Mouse (Mus musculus) liver, embryonic 12.5 days (tissue): ENCODE measurements around the gene Inha. TPM values are rescaled to one million over a fixed set of nuclear protein-coding genes. Genes with fewer than 3 reads are reported as not detected.

Experiments
- ATAC-seq: fragments of 200-750 bp; cut with Nextera tagmentation; 2 replicates; pipeline ENCODE4 v1.8.0; 2017; ENCODE audit warnings: moderate number of reproducible peaks, mild to moderate bottlenecking, moderate library complexity
- H3K27ac ChIP-seq: fragments of 300-500 bp; sonication (generic); 2 replicates; pipeline ENCODE4 v1.5.1; 2016; ENCODE audit warnings: mild to moderate bottlenecking
- H3K27me3 ChIP-seq: fragments of 300-500 bp; sonication (generic); replicated peaks from 2 replicates; pipeline ENCODE4 v1.6.1; 2016; ENCODE audit warnings: mild to moderate bottlenecking, moderate library complexity
- H3K36me3 ChIP-seq: fragments of 300-500 bp; sonication (generic); 2 replicates; pipeline ENCODE4 v1.6.1; 2016; ENCODE audit warnings: mild to moderate bottlenecking, moderate library complexity
- H3K4me1 ChIP-seq: fragments of 300-500 bp; sonication (generic); 2 replicates; pipeline ENCODE4 v1.6.1; 2016
- H3K4me2 ChIP-seq: fragments of 300-500 bp; sonication (generic); 2 replicates; pipeline ENCODE4 v1.6.1; 2016; ENCODE audit warnings: mild to moderate bottlenecking, moderate library complexity
- H3K4me3 ChIP-seq: fragments of 300-500 bp; sonication (generic); 2 replicates; pipeline ENCODE4 v1.5.1; 2016; ENCODE audit warnings: mild to moderate bottlenecking, moderate library complexity
- H3K9ac ChIP-seq: fragments of 300-500 bp; sonication (generic); 2 replicates; pipeline ENCODE4 v1.6.1; 2016; ENCODE audit warnings: mild to moderate bottlenecking, moderate library complexity
- H3K9me3 ChIP-seq: fragments of 300-500 bp; sonication (generic); replicated peaks from 2 replicates; pipeline ENCODE4 v1.6.1; 2016; ENCODE audit warnings: mild to moderate bottlenecking, moderate library complexity
- WGBS: fragments of 180-500 bp; shearing (Covaris S2); methylation state at CpG from one replicate; pipeline ENCODE4 v1.1.7; 2016; ENCODE audit not compliant: insufficient replicate concordance; 5-methylcytosine and 5-hydroxymethylcytosine counted together
- polyA plus RNA-seq: library from polyadenylated mRNA; unstranded; fragments of >200 nt; fragmentation: Nextera tagmentation; extraction: Ambion mirVana; gene quantifications from 2 replicates; pipeline ENCODE4 v1.2.1, GENCODE M21; 2016

Gene Inha
- polyA plus RNA-seq, 1 experiment from 2014 or later: 1.2 TPM

- no peak overlapping the region for H3K27ac ChIP-seq
- peaks cover 56% of the 10 kb centered on the region for H3K27me3 ChIP-seq
- no peaks in the 10 kb centered on the region for H3K9me3 ChIP-seq
- no peak overlapping the region for H3K4me3 ChIP-seq
- H3K36me3 ChIP-seq: peaks cover 10% of the 10 kb centered on the region
- no peak overlapping the region for H3K4me2 ChIP-seq
- 39% methylated on average over 24 of the region's 24 CpGs for WGBS
- no peak for ATAC-seq
- H3K9ac ChIP-seq: no peak overlapping the region
- H3K4me1 ChIP-seq: peaks cover 4% of the 10 kb centered on the region; the same call in 1 of the 2 replicates
Measured at GRCm38 (mm10) chr1:75492579-75493170, 14.2 kb upstream of the Inha start.

DNA sequence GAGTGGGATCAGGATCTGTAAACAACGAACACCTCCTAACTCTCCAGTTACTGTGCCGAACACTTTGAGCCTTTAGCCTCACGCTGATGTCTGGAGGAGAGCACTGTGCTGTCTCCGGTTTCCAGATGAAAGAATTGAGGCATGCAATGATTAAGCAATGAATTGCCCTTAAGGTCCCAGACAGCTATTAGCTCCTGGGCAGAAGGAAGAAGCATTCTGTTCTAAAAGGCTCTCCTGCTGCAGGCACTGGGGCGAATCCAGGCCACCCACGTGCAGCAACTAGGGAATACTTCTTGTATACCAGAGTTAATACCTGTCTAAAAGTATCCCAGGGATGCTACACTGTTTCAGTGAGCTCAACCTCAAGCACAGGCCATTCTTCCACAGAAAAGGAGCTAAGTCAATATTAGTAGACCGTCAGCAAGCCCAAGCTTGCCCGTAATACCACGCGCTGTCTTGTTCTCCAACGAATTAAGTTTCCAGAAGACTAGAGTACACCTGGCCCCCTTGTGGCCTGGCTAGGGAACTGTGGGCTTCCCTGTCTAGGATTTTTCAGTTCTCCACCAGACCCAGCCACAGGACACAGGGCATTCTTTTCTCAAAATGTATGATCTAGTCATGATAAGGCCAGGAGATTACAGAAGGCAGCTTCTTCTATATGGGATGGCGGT, 11.9 kb upstream of the Inha start:
- Histone ChIP-seq H3K4me3 (no peak overlapping the region), H3K9ac (no peak overlapping the region), H3K27me3 (peaks cover 33% of the 10 kb centered on the region), H3K4me1 (no peaks in the 10 kb centered on the region), H3K4me2 (no peak overlapping the region), H3K9me3 (no peaks in the 10 kb centered on the region), H3K27ac (no peak overlapping the region), H3K36me3 (peaks cover 23% of the 10 kb centered on the region)
- 60% methylated on average over 12 of the region's 12 CpGs for WGBS
- ATAC-seq: no peak

DNA sequence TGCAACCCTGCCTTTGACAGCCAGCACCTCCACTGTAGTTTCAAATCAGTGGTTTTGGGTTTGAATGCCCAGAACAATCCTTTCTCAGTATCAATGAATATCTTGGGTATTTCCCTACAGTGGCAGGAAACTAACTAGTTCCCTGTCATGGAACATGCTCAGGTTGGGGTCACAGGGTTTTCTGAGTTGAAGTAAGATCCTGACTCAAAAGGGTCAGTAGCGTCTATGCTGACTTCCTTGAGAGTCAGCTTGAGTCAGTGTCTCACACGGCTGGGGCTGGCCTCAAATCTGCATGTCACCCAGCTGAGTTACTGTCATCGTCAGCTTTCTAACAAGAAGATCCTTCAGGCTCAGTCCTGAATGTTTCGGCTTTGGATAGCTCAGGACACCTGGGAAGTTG, 8.0 kb upstream of the Inha start:
- Histone ChIP-seq H3K36me3 (peaks cover 52% of the 10 kb centered on the region), H3K27ac (no peak overlapping the region), H3K27me3 (peaks cover 16% of the 10 kb centered on the region), H3K9ac (no peak overlapping the region), H3K4me1 (peaks cover 5% of the 10 kb centered on the region; the same call in 1 of the 2 replicates), H3K4me2 (no peak overlapping the region), H3K9me3 (no peaks in the 10 kb centered on the region), H3K4me3 (no peak overlapping the region)
- WGBS: 58% methylated on average over 4 of the region's 4 CpGs
- ATAC-seq: no peak

DNA sequence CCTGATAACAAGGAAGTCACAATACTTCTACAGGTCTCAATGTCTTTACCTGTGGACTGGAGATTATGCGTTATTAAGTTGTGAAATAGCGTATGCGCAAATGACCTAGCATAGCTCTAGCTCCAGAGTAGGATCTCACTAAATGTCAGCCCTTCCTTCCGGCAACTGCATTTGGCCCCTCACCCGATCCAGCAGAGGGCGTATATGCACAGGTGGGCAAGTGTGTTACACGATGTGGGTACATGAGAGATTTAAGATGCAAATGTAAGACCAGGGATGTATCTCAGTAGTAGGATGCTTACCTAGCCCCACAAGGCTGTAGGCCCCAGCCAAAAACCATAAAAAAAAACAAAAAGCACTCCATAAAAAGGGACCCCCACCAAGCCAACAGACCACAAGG, 7.4 kb upstream of the Inha start:
- no peak for ATAC-seq
- H3K27ac ChIP-seq: no peak overlapping the region
- peaks cover 54% of the 10 kb centered on the region for H3K36me3 ChIP-seq
- no peak overlapping the region for H3K9ac ChIP-seq
- WGBS: 75% methylated on average over 7 of the region's 7 CpGs
- no peak overlapping the region for H3K4me2 ChIP-seq
- peaks cover 21% of the 10 kb centered on the region for H3K27me3 ChIP-seq
- H3K9me3 ChIP-seq: no peaks in the 10 kb centered on the region
- peaks cover 7% of the 10 kb centered on the region; the same call in 1 of the 2 replicates for H3K4me1 ChIP-seq
- no peak overlapping the region for H3K4me3 ChIP-seq

GRCm38 (mm10) chr1:75501905-75502304, 5.0 kb upstream of the Inha start:
- H3K4me2 ChIP-seq: no peak overlapping the region
- no peaks in the 10 kb centered on the region for H3K9me3 ChIP-seq
- H3K27me3 ChIP-seq: peaks cover 46% of the 10 kb centered on the region
- no peak overlapping the region for H3K4me3 ChIP-seq
- no peak overlapping the region for H3K9ac ChIP-seq
- ATAC-seq: no peak
- H3K36me3 ChIP-seq: peaks cover 52% of the 10 kb centered on the region
- no peak overlapping the region for H3K27ac ChIP-seq
- 76% methylated on average over 9 of the region's 9 CpGs for WGBS
- peaks cover 14% of the 10 kb centered on the region for H3K4me1 ChIP-seq

- Histone ChIP-seq H3K36me3 (peaks cover 43% of the 10 kb centered on the region), H3K4me2 (no peak overlapping the region), H3K4me3 (no peak overlapping the region), H3K4me1 (peaks cover 19% of the 10 kb centered on the region), H3K9ac (no peak overlapping the region), H3K27ac (no peak overlapping the region), H3K27me3 (peaks cover 58% of the 10 kb centered on the region), H3K9me3 (no peaks in the 10 kb centered on the region)
- 74% methylated on average over 25 of the region's 25 CpGs for WGBS
- no peak for ATAC-seq
Measured at GRCm38 (mm10) chr1:75502945-75503650, 3.8 kb upstream of the Inha start.

GRCm38 (mm10) chr1:75503651-75503980, 3.3 kb upstream of the Inha start:
- Histone ChIP-seq H3K36me3 (peaks cover 38% of the 10 kb centered on the region), H3K4me2 (no peak overlapping the region), H3K4me3 (no peak overlapping the region), H3K9me3 (no peaks in the 10 kb centered on the region), H3K9ac (no peak overlapping the region), H3K27me3 (peaks cover 62% of the 10 kb centered on the region), H3K4me1 (peaks cover 19% of the 10 kb centered on the region), H3K27ac (no peak overlapping the region)
- ATAC-seq: no peak
- WGBS: 66% methylated on average over 23 of the region's 23 CpGs

- Histone ChIP-seq H3K4me1 (peaks cover 22% of the 10 kb centered on the region), H3K4me3 (peak overlapping the region; percentile 61; the same call in 1 of the 2 replicates), H3K9me3 (no peaks in the 10 kb centered on the region), H3K4me2 (peak overlapping the region; percentile 62), H3K27me3 (peaks cover 70% of the 10 kb centered on the region), H3K27ac (no peak overlapping the region), H3K36me3 (peaks cover 36% of the 10 kb centered on the region), H3K9ac (no peak overlapping the region)
- ATAC-seq: no peak
- 43% methylated on average over 9 of the region's 9 CpGs for WGBS
Measured at GRCm38 (mm10) chr1:75504256-75505045, 2.4 kb upstream of the Inha start.

DNA sequence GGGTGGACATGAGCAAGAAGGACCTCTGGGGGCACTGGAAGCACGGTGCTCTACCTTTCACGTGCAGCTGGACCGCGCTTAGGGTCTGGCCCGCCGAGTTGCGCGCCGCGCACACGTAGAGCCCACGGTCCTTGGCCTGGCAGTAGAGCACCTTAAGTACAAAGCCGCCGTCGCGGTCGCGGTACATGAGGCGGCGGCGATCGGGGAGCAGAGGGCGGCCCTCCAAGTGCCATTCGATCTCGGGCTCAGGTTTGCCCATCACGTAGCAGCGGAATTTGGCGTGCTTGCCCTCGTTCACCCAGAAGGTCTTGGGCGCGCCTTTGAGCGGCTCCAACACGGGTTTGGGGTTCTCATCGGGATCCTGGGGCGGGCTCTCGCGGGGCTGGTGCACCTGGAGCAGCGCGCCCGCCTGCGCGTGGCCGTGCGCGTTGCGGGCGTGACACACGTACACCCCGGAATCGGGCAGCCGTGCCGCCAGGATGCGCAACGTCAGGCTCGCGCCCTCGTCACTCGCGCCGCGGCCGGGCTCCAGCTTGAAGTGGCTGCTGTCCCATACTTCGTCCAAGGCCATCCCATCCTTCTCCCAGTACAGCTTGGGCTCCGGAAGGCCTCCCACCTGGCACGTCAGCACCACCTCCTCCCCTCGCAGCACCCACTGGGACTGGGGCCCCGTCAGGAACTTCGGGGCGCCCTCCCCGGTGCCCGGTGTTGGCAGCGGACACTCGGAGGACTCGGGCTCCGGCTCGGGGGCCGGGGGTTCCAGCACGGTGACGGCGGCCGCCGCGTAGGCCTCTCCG, 1.5 kb upstream of the Inha start:
- 2% methylated on average over 82 of the region's 84 CpGs for WGBS
- Histone ChIP-seq H3K9me3 (no peaks in the 10 kb centered on the region), H3K27ac (peak overlapping the region; percentile 81), H3K9ac (peak overlapping the region; percentile 69), H3K27me3 (peaks cover 79% of the 10 kb centered on the region), H3K4me3 (peak overlapping the region; percentile 61), H3K36me3 (peaks cover 30% of the 10 kb centered on the region), H3K4me2 (peak overlapping the region; percentile 62), H3K4me1 (peaks cover 27% of the 10 kb centered on the region)
- no peak for ATAC-seq

- Histone ChIP-seq H3K36me3 (peaks cover 25% of the 10 kb centered on the region), H3K4me3 (peak within 1 kb of the TSS; percentile 61), H3K4me1 (peaks cover 35% of the 10 kb centered on the region), H3K27ac (peak within 1 kb of the TSS; percentile 81), H3K27me3 (peaks cover 85% of the 10 kb centered on the region), H3K9ac (peak within 1 kb of the TSS; percentile 69), H3K4me2 (peak within 1 kb of the TSS; percentile 62), H3K9me3 (no peaks in the 10 kb centered on the region)
- peak; percentile 65 for ATAC-seq
- 2% methylated on average over 59 of the region's 65 CpGs for WGBS
Measured at GRCm38 (mm10) chr1:75505956-75506831, 683 bp upstream of the Inha start, which contains the start of gene Obsl1. Gene Obsl1 (minus strand): TSS chr1:75506452.
